Comparison of ENCODE assay signal across 26 mouse cellular contexts in the genomic region with DNA sequence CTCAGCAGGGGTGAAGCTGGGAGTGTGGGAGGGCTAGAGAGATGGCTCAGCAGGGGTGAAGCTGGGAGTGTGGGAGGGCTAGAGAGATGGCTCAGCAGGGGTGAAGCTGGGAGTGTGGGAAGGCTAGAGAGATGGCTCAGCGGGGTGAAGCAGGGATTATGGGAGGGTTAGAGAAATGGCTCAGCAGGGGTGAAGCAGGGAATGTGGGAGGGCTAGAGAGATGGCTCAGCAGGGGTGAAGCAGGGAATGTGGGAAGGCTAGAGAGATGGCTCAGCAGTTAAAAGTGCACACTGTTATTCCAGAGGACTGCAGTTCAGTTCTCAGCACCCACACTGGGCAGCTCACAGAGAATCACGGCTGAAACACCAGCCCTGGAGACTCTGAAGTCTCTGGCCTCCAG. TPM values are rescaled to one million over a fixed set of nuclear protein-coding genes. Genes with fewer than 3 reads are reported as not detected.
DNase-seq lines count a peak whose midpoint lies in the region; ATAC-seq and TF ChIP-seq lines count a peak whose summit lies in the region.
"Had no signal": no experiment of that assay in that cellular context is flagged by ENCODE, and none has a peak within 500 bp of the region (broad histone marks: within the 10 kb centered on the region; RNA-seq: fewer than 3 reads in every experiment).

No protein-coding gene starts in this region.

- DNase-seq in ES-CJ7 (ENCODE audit: low read depth, low spot score) = peak; percentile 74
- DNase-seq in R1 (ENCODE audit: low read depth, low spot score) = peak; percentile 90
- no peak for DNase-seq in kidney, postnatal 4 days
- no peak for DNase-seq in ovary, adult 18-20 months (ENCODE audit: low spot score)
- DNase-seq in kidney, adult 9 months = no peak
- DNase-seq: adrenal gland, adult 8-10 months; adrenal gland, postnatal 14 days; adrenal gland, postnatal 36 days; cerebellum, adult 11-12 months; cerebellum, adult 2 months; cerebellum, adult 9-10 months; cerebellum, postnatal 10 days; cerebellum, postnatal 25 days had no signal

- TF ChIP-seq POLR2A in ES-Bruce4 (IDR thresholded peaks at IDR 0.05; ENCODE audit: insufficient read depth, low read length) = no peak

- no peak for TF ChIP-seq CTCF in ES-Bruce4 (IDR thresholded peaks at IDR 0.05; ENCODE audit: low read depth, low read length)

- H3K4me1 ChIP-seq in ES-Bruce4 (ENCODE audit: control insufficient read depth, insufficient read depth, low read length) = no peaks in the 10 kb centered on the region
- H3K4me1 ChIP-seq: embryonic facial prominence, embryonic 10.5 days; embryonic facial prominence, embryonic 12.5 days had no signal

- TF ChIP-seq EP300 in ES-Bruce4 (IDR thresholded peaks at IDR 0.05; ENCODE audit: insufficient read depth, low read depth, low read length) = 0 out of 2 replicates have a peak, but pooled peaks have one; percentile 18

- H3K27me3 ChIP-seq in ES-Bruce4 (ENCODE audit: control insufficient read depth, insufficient read depth, low read length, poor library complexity, severe bottlenecking) = no peaks in the 10 kb centered on the region
- H3K27me3 ChIP-seq: embryonic facial prominence, embryonic 12.5 days; forebrain, embryonic 12.5 days; Patski had no signal

- ATAC-seq in erythroblast, adult 5-6 weeks (replicated peaks; ENCODE audit: low FRiP score, poor library complexity, severe bottlenecking) = peak; percentile 57; the same call in 1 of the 2 replicates
- ATAC-seq: forebrain, embryonic 14.5 days; Patski had no signal

- no peak overlapping the region for H3K4me3 ChIP-seq in ES-Bruce4 (ENCODE audit: low read depth, low read length)
- H3K4me3 ChIP-seq: embryonic facial prominence, embryonic 10.5 days; embryonic facial prominence, embryonic 12.5 days; erythroblast, embryonic 14.5 days; forebrain, embryonic 10.5 days; forebrain, embryonic 12.5 days had no signal

- H3K36me3 ChIP-seq in ES-Bruce4 (ENCODE audit: control insufficient read depth, insufficient read depth, low read length, poor library complexity, severe bottlenecking) = no peaks in the 10 kb centered on the region
- H3K36me3 ChIP-seq: embryonic facial prominence, embryonic 10.5 days; embryonic facial prominence, embryonic 12.5 days; forebrain, embryonic 10.5 days; forebrain, embryonic 12.5 days; G1E had no signal

- no peaks in the 10 kb centered on the region for H3K9me3 ChIP-seq in ES-Bruce4 (replicated peaks; ENCODE audit: control insufficient read depth, insufficient read depth, low read length, poor library complexity, severe bottlenecking)
- H3K9me3 ChIP-seq: embryonic facial prominence, embryonic 10.5 days; embryonic facial prominence, embryonic 12.5 days; forebrain, embryonic 10.5 days; forebrain, embryonic 12.5 days; G1E had no signal

- no peak overlapping the region for H3K27ac ChIP-seq in ES-Bruce4 (ENCODE audit: insufficient read depth, low read length)
- H3K27ac ChIP-seq: embryonic facial prominence, embryonic 10.5 days; embryonic facial prominence, embryonic 12.5 days; forebrain, embryonic 10.5 days; forebrain, embryonic 12.5 days had no signal

- no peak overlapping the region for H3K9ac ChIP-seq in ES-Bruce4 (ENCODE audit: low read depth, poor library complexity, severe bottlenecking)
- H3K9ac ChIP-seq: embryonic facial prominence, embryonic 12.5 days; forebrain, embryonic 12.5 days had no signal

RNA-seq across cellular contexts. Expression of a gene that starts 26.4 kb away (rescaled TPM):
- 15.1 and 17.5 TPM in 2 replicates for polyA plus RNA-seq in ES-Bruce4 (2011; ENCODE audit: insufficient read depth, insufficient read length, low read depth, missing spikeins)
- total RNA-seq in erythroblast, adult 5-6 weeks (2015; ENCODE audit: low replicate concordance) = 2.1 and 7.5 TPM in 2 replicates
- 0.84 and 1.7 TPM in 2 replicates for total RNA-seq in erythroblast, adult 5-6 weeks (2017; ENCODE audit: low replicate concordance)
- total RNA-seq: G1E had no signal
- polyA plus RNA-seq: erythroblast, embryonic 14.5 days; G1E had no signal

RNA-seq across cellular contexts. Expression of a gene that starts 53.5 kb away (rescaled TPM):
- polyA plus RNA-seq in ES-Bruce4 (2011; ENCODE audit: insufficient read depth, insufficient read length, low read depth, missing spikeins) = 328 and 372 TPM in 2 replicates
- 90.1 and 116 TPM in 2 replicates for total RNA-seq in erythroblast, adult 5-6 weeks (2015; ENCODE audit: low replicate concordance)
- total RNA-seq in erythroblast, adult 5-6 weeks (2017; ENCODE audit: low replicate concordance) = 89.8 and 90.9 TPM in 2 replicates

RNA-seq across cellular contexts. Expression of a gene that starts 53.6 kb away (rescaled TPM):
- polyA plus RNA-seq in ES-Bruce4 (2011; ENCODE audit: insufficient read depth, insufficient read length, low read depth, missing spikeins) = not detected in 2 replicates
- total RNA-seq in erythroblast, adult 5-6 weeks (2015; ENCODE audit: low replicate concordance) = not detected in 2 replicates
- total RNA-seq in erythroblast, adult 5-6 weeks (2017; ENCODE audit: low replicate concordance) = not detected in 2 replicates
- total RNA-seq: adrenal gland, adult 18-20 months; adrenal gland, postnatal 14 days; adrenal gland, postnatal 36 days had no signal
- polyA plus RNA-seq: activated CD4-positive, CD25-positive, alpha-beta regulatory T cell, adult 4 months; erythroblast, embryonic 14.5 days; forebrain, embryonic 16.5 days; G1E had no signal

Comparison
In these comparisons a context has a peak if more than half of its experiments do, and no peak if none do; other contexts are left out.
1. DNase-seq: peak in ES-CJ7 (single experiment) and R1 (single experiment); none in kidney, postnatal 4 days (0 of 2), ovary, adult 18-20 months (single experiment) and kidney, adult 9 months (single experiment).